Mouse (Mus musculus): ENCODE measurements around the gene Bend7. TPM values are rescaled to one million over a fixed set of nuclear protein-coding genes. Genes with fewer than 3 reads are reported as not detected.

Bend7 gene
- polyA plus RNA-seq (2012): not detected in 2 replicates

GRCm38 (mm10) chr2:4717769-4718661, at the start of gene Bend7:
Bend7 (plus strand) TSS chr2:4717831.
- TF ChIP-seq GATA1 (IDR thresholded peaks at IDR 0.05; ENCODE audit: low read length): no peak

- no peak for TF ChIP-seq GATA1 (IDR thresholded peaks at IDR 0.05; ENCODE audit: low read length)
Observed at GRCm38 (mm10) chr2:4668626-4669025, 49.0 kb upstream of the Bend7 start.

GRCm38 (mm10) chr2:4669701-4670100, 47.9 kb upstream of the Bend7 start:
- TF ChIP-seq GATA1 (IDR thresholded peaks at IDR 0.05; ENCODE audit: low read length): no peak

- TF ChIP-seq GATA1 (IDR thresholded peaks at IDR 0.05; ENCODE audit: low read length): no peak
Observed at GRCm38 (mm10) chr2:4671636-4672035, 46.0 kb upstream of the Bend7 start.

GRCm38 (mm10) chr2:4679886-4680285, 37.7 kb upstream of the Bend7 start:
- TF ChIP-seq GATA1 (IDR thresholded peaks at IDR 0.05; ENCODE audit: low read length): no peak

GRCm38 (mm10) chr2:4711262-4711661, 6.4 kb upstream of the Bend7 start:
- no peak for TF ChIP-seq GATA1 (IDR thresholded peaks at IDR 0.05; ENCODE audit: low read length)

GRCm38 (mm10) chr2:4717081-4717768, 406 bp upstream of the Bend7 start:
- no peak for TF ChIP-seq GATA1 (IDR thresholded peaks at IDR 0.05; ENCODE audit: low read length)

- TF ChIP-seq GATA1 (IDR thresholded peaks at IDR 0.05; ENCODE audit: low read length): no peak
Observed at GRCm38 (mm10) chr2:4723088-4723487, 5.5 kb downstream of the Bend7 start.

- no peak for TF ChIP-seq GATA1 (IDR thresholded peaks at IDR 0.05; ENCODE audit: low read length)
Observed at GRCm38 (mm10) chr2:4730161-4730560, 12.5 kb downstream of the Bend7 start.

- TF ChIP-seq GATA1 (IDR thresholded peaks at IDR 0.05; ENCODE audit: low read length): no peak
Observed at GRCm38 (mm10) chr2:4733971-4734370, 16.3 kb downstream of the Bend7 start.

GRCm38 (mm10) chr2:4736095-4736797, 18.6 kb downstream of the Bend7 start:
- TF ChIP-seq GATA1 (IDR thresholded peaks at IDR 0.05; ENCODE audit: low read length): no peak

- TF ChIP-seq GATA1 (IDR thresholded peaks at IDR 0.05; ENCODE audit: low read length): no peak
Observed at GRCm38 (mm10) chr2:4736798-4737155, 19.1 kb downstream of the Bend7 start.

GRCm38 (mm10) chr2:4751918-4752317, 34.3 kb downstream of the Bend7 start:
- TF ChIP-seq GATA1 (IDR thresholded peaks at IDR 0.05; ENCODE audit: low read length): no peak

GRCm38 (mm10) chr2:4755716-4756115, 38.1 kb downstream of the Bend7 start:
- no peak for TF ChIP-seq GATA1 (IDR thresholded peaks at IDR 0.05; ENCODE audit: low read length)

GRCm38 (mm10) chr2:4757218-4757617, 39.6 kb downstream of the Bend7 start:
- TF ChIP-seq GATA1 (IDR thresholded peaks at IDR 0.05; ENCODE audit: low read length): no peak

GRCm38 (mm10) chr2:4760741-4761140, 43.1 kb downstream of the Bend7 start:
- TF ChIP-seq GATA1 (IDR thresholded peaks at IDR 0.05; ENCODE audit: low read length): no peak
